Mouse (Mus musculus): ENCODE results near the gene Ism2. TPM values are rescaled to one million over a fixed set of nuclear protein-coding genes. Genes with fewer than 3 reads are reported as not detected.
A peak's percentile ranks its signal among the peaks of the same experiment; 100 is the strongest.

Gene Ism2
- polyA plus RNA-seq, 1 experiment from 2014 or later, result 0.75 TPM

GRCm38 (mm10) chr12:87305767-87306583 lies 6.5 kb upstream of the Ism2 start:
- Histone ChIP-seq H3K27ac (replicated peaks; ENCODE audit: low read depth, low read length) (peak overlapping the region; percentile 1; the same call in 1 of the 2 replicates), H3K4me1 (ENCODE audit: control insufficient read depth, insufficient read depth, low read length) (no peaks in the 10 kb centered on the region), H3K4me2 (ENCODE audit: low read length) (no peak overlapping the region), H3K27me3 (ENCODE audit: control insufficient read depth, insufficient read depth, low read length) (no peaks in the 10 kb centered on the region), H3K9ac (replicated peaks; ENCODE audit: low read length) (no peak overlapping the region), H3K36me3 (ENCODE audit: control insufficient read depth, insufficient read depth, low read length) (peaks cover 20% of the 10 kb centered on the region), H3K4me3 (replicated peaks; ENCODE audit: low read depth, low read length) (no peak overlapping the region), H3K9me3 (ENCODE audit: control insufficient read depth, low read length) (no peaks in the 10 kb centered on the region)
- peak; percentile 53 for DNase-seq
- peak; percentile 11; the same call in 1 of the 2 replicates for ATAC-seq (ENCODE audit: low FRiP score, low TSS enrichment)
- 27% methylated on average over 13 of the region's 13 CpGs for WGBS

- 50% methylated on average over 4 of the region's 4 CpGs for WGBS
- DNase-seq (no peak), ATAC-seq (ENCODE audit: low FRiP score, low TSS enrichment) (no peak)
- Histone ChIP-seq H3K4me1 (ENCODE audit: control insufficient read depth, insufficient read depth, low read length) (0 out of 2 replicates have a peak, but pooled peaks cover 8% of the 10 kb centered on the region), H3K27ac (replicated peaks; ENCODE audit: low read depth, low read length) (no peak overlapping the region), H3K9me3 (ENCODE audit: control insufficient read depth, low read length) (no peaks in the 10 kb centered on the region), H3K36me3 (ENCODE audit: control insufficient read depth, insufficient read depth, low read length) (no peaks in the 10 kb centered on the region), H3K4me2 (ENCODE audit: low read length) (no peak overlapping the region), H3K27me3 (ENCODE audit: control insufficient read depth, insufficient read depth, low read length) (peaks cover 20% of the 10 kb centered on the region; the same call in 1 of the 2 replicates), H3K9ac (replicated peaks; ENCODE audit: low read length) (no peak overlapping the region), H3K4me3 (replicated peaks; ENCODE audit: low read depth, low read length) (no peak overlapping the region)
These were observed 1.7 kb upstream of the Ism2 start for GRCm38 (mm10) chr12:87301189-87301588.

GRCm38 (mm10) chr12:87300441-87300690 lies 861 bp upstream of the Ism2 start:
- Histone ChIP-seq H3K36me3 (ENCODE audit: control insufficient read depth, insufficient read depth, low read length) (no peaks in the 10 kb centered on the region), H3K27me3 (ENCODE audit: control insufficient read depth, insufficient read depth, low read length) (peaks cover 20% of the 10 kb centered on the region; the same call in 1 of the 2 replicates), H3K27ac (replicated peaks; ENCODE audit: low read depth, low read length) (no peak overlapping the region), H3K4me1 (ENCODE audit: control insufficient read depth, insufficient read depth, low read length) (0 out of 2 replicates have a peak, but pooled peaks cover 8% of the 10 kb centered on the region), H3K9ac (replicated peaks; ENCODE audit: low read length) (no peak overlapping the region; the same call in 1 of the 2 replicates), H3K4me3 (replicated peaks; ENCODE audit: low read depth, low read length) (peak overlapping the region; percentile 69), H3K4me2 (ENCODE audit: low read length) (peak overlapping the region; percentile 99), H3K9me3 (ENCODE audit: control insufficient read depth, low read length) (no peaks in the 10 kb centered on the region)
- WGBS, result 2% methylated on average over 9 of the region's 9 CpGs
- DNase-seq (no peak), ATAC-seq (ENCODE audit: low FRiP score, low TSS enrichment) (0 out of 2 replicates have a peak, but pooled peaks have one; percentile 7)

GRCm38 (mm10) chr12:87299037-87299656 lies 358 bp downstream of the Ism2 start:
- H3K36me3 ChIP-seq (ENCODE audit: control insufficient read depth, insufficient read depth, low read length), result no peaks in the 10 kb centered on the region
- no peaks in the 10 kb centered on the region for H3K9me3 ChIP-seq (ENCODE audit: control insufficient read depth, low read length)
- ATAC-seq (ENCODE audit: low FRiP score, low TSS enrichment) (peak; percentile 56), DNase-seq (no peak)
- peak overlapping the region; percentile 72 for H3K9ac ChIP-seq (replicated peaks; ENCODE audit: low read length)
- H3K27ac ChIP-seq (replicated peaks; ENCODE audit: low read depth, low read length), result no peak overlapping the region
- WGBS, result 9% methylated on average over 29 of the region's 29 CpGs
- 0 out of 2 replicates have a peak, but pooled peaks cover 8% of the 10 kb centered on the region for H3K4me1 ChIP-seq (ENCODE audit: control insufficient read depth, insufficient read depth, low read length)
- H3K4me3 ChIP-seq (replicated peaks; ENCODE audit: low read depth, low read length), result peak overlapping the region; percentile 69
- H3K27me3 ChIP-seq (ENCODE audit: control insufficient read depth, insufficient read depth, low read length), result peaks cover 20% of the 10 kb centered on the region; the same call in 1 of the 2 replicates
- H3K4me2 ChIP-seq (ENCODE audit: low read length), result peak overlapping the region; percentile 99

- Histone ChIP-seq H3K36me3 (ENCODE audit: control insufficient read depth, insufficient read depth, low read length) (no peaks in the 10 kb centered on the region), H3K4me3 (replicated peaks; ENCODE audit: low read depth, low read length) (no peak overlapping the region), H3K27ac (replicated peaks; ENCODE audit: low read depth, low read length) (no peak overlapping the region), H3K4me1 (ENCODE audit: control insufficient read depth, insufficient read depth, low read length) (no peaks in the 10 kb centered on the region), H3K4me2 (ENCODE audit: low read length) (no peak overlapping the region), H3K9ac (replicated peaks; ENCODE audit: low read length) (no peak overlapping the region), H3K9me3 (ENCODE audit: control insufficient read depth, low read length) (no peaks in the 10 kb centered on the region), H3K27me3 (ENCODE audit: control insufficient read depth, insufficient read depth, low read length) (peaks cover 2% of the 10 kb centered on the region; the same call in 1 of the 2 replicates)
- 69% methylated on average over 6 of the region's 6 CpGs for WGBS
- DNase-seq (no peak), ATAC-seq (ENCODE audit: low FRiP score, low TSS enrichment) (no peak)
These were observed 5.6 kb downstream of the Ism2 start for GRCm38 (mm10) chr12:87293934-87294333.

GRCm38 (mm10) chr12:87289100-87289499 lies 10.4 kb downstream of the Ism2 start:
- DNase-seq, result no peak
- H3K27me3 ChIP-seq (ENCODE audit: control insufficient read depth, insufficient read depth, low read length), result no peaks in the 10 kb centered on the region
- no peaks in the 10 kb centered on the region for H3K36me3 ChIP-seq (ENCODE audit: control insufficient read depth, insufficient read depth, low read length)
- H3K9ac ChIP-seq (replicated peaks; ENCODE audit: low read length), result no peak overlapping the region
- 95% methylated on average over 5 of the region's 5 CpGs for WGBS
- ATAC-seq (ENCODE audit: low FRiP score, low TSS enrichment), result no peak
- no peaks in the 10 kb centered on the region for H3K4me1 ChIP-seq (ENCODE audit: control insufficient read depth, insufficient read depth, low read length)
- no peak overlapping the region for H3K4me3 ChIP-seq (replicated peaks; ENCODE audit: low read depth, low read length)
- no peak overlapping the region for H3K27ac ChIP-seq (replicated peaks; ENCODE audit: low read depth, low read length)
- H3K9me3 ChIP-seq (ENCODE audit: control insufficient read depth, low read length), result no peaks in the 10 kb centered on the region
- H3K4me2 ChIP-seq (ENCODE audit: low read length), result no peak overlapping the region

GRCm38 (mm10) chr12:87284726-87285125 lies 14.8 kb downstream of the Ism2 start:
- no peaks in the 10 kb centered on the region for H3K4me1 ChIP-seq (ENCODE audit: control insufficient read depth, insufficient read depth, low read length)
- 91% methylated on average over 5 of the region's 5 CpGs for WGBS
- DNase-seq, result no peak

GRCm38 (mm10) chr12:87284268-87284667 lies 15.2 kb downstream of the Ism2 start:
- Histone ChIP-seq H3K9ac (replicated peaks; ENCODE audit: low read length) (no peak overlapping the region), H3K4me2 (ENCODE audit: low read length) (no peak overlapping the region), H3K27me3 (ENCODE audit: control insufficient read depth, insufficient read depth, low read length) (no peaks in the 10 kb centered on the region), H3K27ac (replicated peaks; ENCODE audit: low read depth, low read length) (no peak overlapping the region), H3K4me1 (ENCODE audit: control insufficient read depth, insufficient read depth, low read length) (no peaks in the 10 kb centered on the region), H3K4me3 (replicated peaks; ENCODE audit: low read depth, low read length) (no peak overlapping the region), H3K36me3 (ENCODE audit: control insufficient read depth, insufficient read depth, low read length) (no peaks in the 10 kb centered on the region), H3K9me3 (ENCODE audit: control insufficient read depth, low read length) (no peaks in the 10 kb centered on the region)
- DNase-seq (no peak), ATAC-seq (ENCODE audit: low FRiP score, low TSS enrichment) (no peak)
- 85% methylated on average over 4 of the region's 4 CpGs for WGBS

More at GRCm38 (mm10) chr12:87284726-87285125, 14.8 kb downstream of the Ism2 start:
- H3K4me2 ChIP-seq (ENCODE audit: low read length), result no peak overlapping the region
- ATAC-seq (ENCODE audit: low FRiP score, low TSS enrichment), result no peak
- H3K36me3 ChIP-seq (ENCODE audit: control insufficient read depth, insufficient read depth, low read length), result no peaks in the 10 kb centered on the region
- H3K9ac ChIP-seq (replicated peaks; ENCODE audit: low read length), result no peak overlapping the region
- no peak overlapping the region for H3K4me3 ChIP-seq (replicated peaks; ENCODE audit: low read depth, low read length)
- H3K9me3 ChIP-seq (ENCODE audit: control insufficient read depth, low read length), result no peaks in the 10 kb centered on the region
- H3K27ac ChIP-seq (replicated peaks; ENCODE audit: low read depth, low read length), result no peak overlapping the region
- H3K27me3 ChIP-seq (ENCODE audit: control insufficient read depth, insufficient read depth, low read length), result no peaks in the 10 kb centered on the region
